Mouse (Mus musculus) forebrain, embryonic 12.5 days (tissue): ENCODE data around the gene Riox2. TPM values are rescaled to one million over a fixed set of nuclear protein-coding genes. Genes with fewer than 3 reads are reported as not detected.

Experiments
- ATAC-seq: fragments of 200-750 bp; cut with Nextera tagmentation; 2 replicates; pipeline ENCODE4 v1.8.0; 2017; ENCODE audit warnings: moderate TSS enrichment; ENCODE audit not compliant: low FRiP score
- H3K27ac ChIP-seq: fragments of 300-500 bp; sonication (generic); 2 replicates; pipeline ENCODE4 v1.5.1; 2016; ENCODE audit warnings: mild to moderate bottlenecking
- H3K27me3 ChIP-seq: fragments of 300-500 bp; sonication (generic); 2 replicates; pipeline ENCODE4 v1.6.1; 2016; ENCODE audit warnings: mild to moderate bottlenecking
- H3K36me3 ChIP-seq: fragments of 300-500 bp; sonication (generic); replicated peaks from 2 replicates; pipeline ENCODE4 v1.6.1; 2016; ENCODE audit warnings: mild to moderate bottlenecking
- H3K4me1 ChIP-seq: fragments of 300-500 bp; sonication (generic); 2 replicates; pipeline ENCODE4 v1.6.1; 2016
- H3K4me2 ChIP-seq: fragments of 300-500 bp; sonication (generic); 2 replicates; pipeline ENCODE4 v1.6.1; 2016; ENCODE audit warnings: mild to moderate bottlenecking, moderate library complexity
- H3K4me3 ChIP-seq: fragments of 300-500 bp; sonication (generic); replicated peaks from 2 replicates; pipeline ENCODE4 v1.5.1; 2016; ENCODE audit warnings: mild to moderate bottlenecking
- H3K9ac ChIP-seq: fragments of 300-500 bp; sonication (generic); 2 replicates; pipeline ENCODE4 v1.6.1; 2016; ENCODE audit warnings: mild to moderate bottlenecking
- H3K9me3 ChIP-seq: fragments of 300-500 bp; sonication (generic); 2 replicates; pipeline ENCODE4 v1.6.1; 2016
- WGBS: fragments of 180-500 bp; shearing (Covaris S2); methylation state at CpG from one replicate; pipeline ENCODE4 v1.1.7; 2016; 5-methylcytosine and 5-hydroxymethylcytosine counted together
- polyA plus RNA-seq: library from polyadenylated mRNA; unstranded; fragments of >200 nt; fragmentation: Nextera tagmentation; extraction: Ambion mirVana; gene quantifications from 2 replicates; pipeline ENCODE4 v1.2.1, GENCODE M21; 2016

Riox2 gene
- polyA plus RNA-seq, 1 experiment from 2014 or later, result 24.3 TPM

DNA sequence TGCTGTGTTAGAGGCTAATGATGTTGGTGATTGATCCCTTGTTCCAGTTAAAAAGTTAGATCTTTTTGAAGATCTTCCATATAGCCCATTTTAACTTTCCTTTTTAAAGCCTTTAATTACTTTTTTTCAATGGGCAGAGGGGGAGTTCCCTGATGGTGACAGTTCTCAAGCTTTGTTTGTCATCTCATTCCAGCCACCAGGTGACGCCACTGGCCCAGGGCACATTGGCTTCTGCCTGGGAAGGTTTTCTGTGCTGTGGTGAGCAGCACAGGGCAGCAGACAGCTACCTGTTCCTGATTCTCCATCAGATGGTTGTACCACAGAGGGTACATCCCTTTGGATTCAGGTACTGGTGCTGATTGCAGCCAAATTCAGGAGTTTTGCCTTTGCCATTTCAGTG lies 3.2 kb downstream of the Riox2 start:
- Histone ChIP-seq H3K9ac (no peak overlapping the region), H3K27me3 (no peaks in the 10 kb centered on the region), H3K27ac (no peak overlapping the region), H3K36me3 (no peaks in the 10 kb centered on the region; the same call in 1 of the 2 replicates), H3K4me1 (peaks cover 3% of the 10 kb centered on the region; the same call in 1 of the 2 replicates), H3K4me2 (no peak overlapping the region), H3K9me3 (no peaks in the 10 kb centered on the region), H3K4me3 (no peak overlapping the region)
- ATAC-seq, result no peak
- WGBS, result 22% methylated on average over 1 of the region's 1 CpGs

DNA sequence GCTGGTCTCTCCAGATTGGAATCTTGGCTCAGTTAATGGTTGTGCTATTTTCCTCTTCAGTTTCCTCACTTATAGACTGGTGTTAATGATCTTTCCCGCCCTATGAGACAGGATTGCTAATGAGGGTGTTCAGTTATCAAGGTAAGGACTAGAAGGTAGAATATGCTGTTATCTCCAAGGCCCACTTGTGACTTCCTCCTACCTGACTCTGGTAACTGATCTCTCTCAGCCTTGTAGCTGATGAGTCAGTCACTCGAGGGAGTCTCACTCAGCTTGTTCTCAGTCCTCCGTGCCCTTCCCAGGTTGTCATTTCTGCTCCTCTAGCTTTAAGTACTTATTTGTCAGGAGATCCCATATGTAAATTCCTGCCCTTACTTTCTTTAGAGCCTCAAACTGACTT lies 6.4 kb downstream of the Riox2 start:
- ATAC-seq, result no peak
- H3K27me3 ChIP-seq, result no peaks in the 10 kb centered on the region
- no peak overlapping the region for H3K4me3 ChIP-seq
- no peak overlapping the region for H3K27ac ChIP-seq
- H3K9ac ChIP-seq, result no peak overlapping the region
- H3K36me3 ChIP-seq, result peaks cover 9% of the 10 kb centered on the region
- H3K9me3 ChIP-seq, result no peaks in the 10 kb centered on the region
- no peaks in the 10 kb centered on the region for H3K4me1 ChIP-seq
- WGBS, result 92% methylated on average over 3 of the region's 3 CpGs
- no peak overlapping the region for H3K4me2 ChIP-seq

DNA sequence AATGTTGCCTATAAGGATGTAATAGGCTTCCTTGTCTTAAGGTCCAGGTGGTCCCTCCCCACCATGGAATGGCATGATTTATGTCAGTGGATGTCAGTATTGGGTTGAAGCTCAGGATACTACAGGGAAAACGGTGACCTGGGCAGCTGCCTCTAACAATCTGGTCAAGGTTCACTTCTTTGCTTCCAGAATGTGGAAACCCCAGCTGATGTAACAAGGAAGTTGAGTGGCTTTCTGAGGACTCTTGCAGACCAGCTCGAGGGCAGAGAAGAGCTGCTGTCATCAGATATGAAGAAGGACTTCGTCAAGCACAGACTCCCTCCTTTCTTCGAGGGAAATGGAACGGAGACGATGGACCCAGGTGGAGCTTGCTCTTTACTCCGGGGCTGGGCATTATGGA lies 15.7 kb downstream of the Riox2 start:
- peaks cover 44% of the 10 kb centered on the region for H3K36me3 ChIP-seq
- no peaks in the 10 kb centered on the region for H3K9me3 ChIP-seq
- no peak overlapping the region for H3K4me3 ChIP-seq
- H3K27me3 ChIP-seq, result no peaks in the 10 kb centered on the region
- no peak overlapping the region for H3K9ac ChIP-seq
- no peak for ATAC-seq
- 96% methylated on average over 7 of the region's 7 CpGs for WGBS
- no peaks in the 10 kb centered on the region for H3K4me1 ChIP-seq
- no peak overlapping the region for H3K27ac ChIP-seq
- H3K4me2 ChIP-seq, result no peak overlapping the region

DNA sequence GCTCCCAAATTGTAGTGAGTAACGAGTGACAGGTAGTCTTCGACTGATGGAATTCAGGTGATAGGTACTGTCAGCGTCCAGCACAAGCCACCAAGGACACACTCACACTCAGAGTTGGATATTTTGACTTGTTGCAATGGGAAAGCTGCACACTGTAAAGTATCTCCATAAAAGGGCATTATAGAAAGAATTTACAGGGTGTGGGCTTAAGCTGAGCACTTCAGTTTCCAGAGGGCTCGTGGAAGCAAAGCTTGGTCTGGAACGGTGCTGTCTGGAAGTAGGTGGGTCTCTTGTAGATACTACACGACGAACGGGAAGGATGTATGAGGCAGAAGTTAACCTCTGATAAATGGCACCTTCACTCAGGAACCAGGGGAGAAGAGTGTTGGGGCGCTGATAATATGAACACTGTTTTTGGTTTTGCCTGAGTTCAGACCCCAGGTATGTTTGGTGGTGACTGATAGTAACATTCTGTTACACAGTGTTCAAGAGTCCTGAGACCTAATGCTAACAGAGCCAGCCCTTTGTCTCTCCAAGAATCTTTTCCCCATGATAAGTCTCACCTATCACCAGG lies 16.5 kb downstream of the Riox2 start:
- H3K4me1 ChIP-seq, result no peaks in the 10 kb centered on the region
- no peak overlapping the region for H3K4me3 ChIP-seq
- H3K36me3 ChIP-seq, result peaks cover 41% of the 10 kb centered on the region
- H3K4me2 ChIP-seq, result no peak overlapping the region
- H3K27ac ChIP-seq, result no peak overlapping the region
- H3K9me3 ChIP-seq, result no peaks in the 10 kb centered on the region
- no peaks in the 10 kb centered on the region for H3K27me3 ChIP-seq
- H3K9ac ChIP-seq, result no peak overlapping the region
- 94% methylated on average over 9 of the region's 9 CpGs for WGBS
- ATAC-seq, result no peak

DNA sequence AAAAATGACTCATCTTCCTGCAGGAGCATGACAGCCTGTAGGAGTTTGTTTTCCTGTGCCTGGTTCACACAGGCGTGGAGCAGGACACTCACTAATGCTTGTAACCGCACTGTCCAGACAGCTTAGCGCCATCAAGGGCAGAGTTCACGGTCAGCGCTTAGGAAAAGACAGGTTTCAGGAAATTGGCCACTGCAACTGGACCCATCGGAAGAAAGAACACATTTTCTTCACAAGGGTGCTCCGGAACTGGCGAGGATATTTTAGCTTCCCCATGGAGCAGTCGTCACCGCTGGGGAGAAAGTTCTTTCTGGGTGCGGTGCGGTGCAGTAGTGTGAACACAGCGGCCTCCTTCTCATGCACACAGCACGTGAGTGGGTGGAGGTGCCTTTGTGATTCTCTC lies 21.6 kb downstream of the Riox2 start:
- WGBS, result 90% methylated on average over 14 of the region's 14 CpGs
- Histone ChIP-seq H3K9ac (no peak overlapping the region), H3K4me2 (no peak overlapping the region), H3K9me3 (no peaks in the 10 kb centered on the region), H3K27ac (no peak overlapping the region), H3K4me1 (no peaks in the 10 kb centered on the region), H3K4me3 (no peak overlapping the region), H3K36me3 (peaks cover 33% of the 10 kb centered on the region), H3K27me3 (no peaks in the 10 kb centered on the region)
- ATAC-seq, result no peak

DNA sequence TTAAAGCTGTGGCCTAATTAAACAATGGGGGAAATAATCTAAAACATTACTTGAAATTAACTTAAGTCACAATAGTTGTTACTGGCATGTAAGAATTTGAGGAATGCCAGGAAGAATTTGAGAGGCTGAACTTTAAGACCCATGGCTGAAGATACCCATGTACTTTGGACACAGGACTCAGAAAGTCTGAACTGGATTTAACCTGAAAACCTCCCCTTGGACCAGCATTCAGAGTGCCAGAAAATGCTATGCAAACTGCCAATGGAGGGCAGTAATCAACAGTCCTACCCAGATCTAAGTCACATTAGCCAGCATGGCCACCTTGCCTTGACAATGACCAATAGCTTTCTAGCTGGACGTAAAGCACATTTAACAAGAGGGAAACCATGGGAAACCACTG lies 26.4 kb downstream of the Riox2 start:
- WGBS, result 79% methylated on average over 1 of the region's 1 CpGs
- no peaks in the 10 kb centered on the region for H3K9me3 ChIP-seq
- H3K4me1 ChIP-seq, result no peaks in the 10 kb centered on the region
- no peak for ATAC-seq
- peaks cover 11% of the 10 kb centered on the region for H3K36me3 ChIP-seq
- H3K4me3 ChIP-seq, result no peak overlapping the region
- no peaks in the 10 kb centered on the region for H3K27me3 ChIP-seq
- no peak overlapping the region for H3K9ac ChIP-seq
- no peak overlapping the region for H3K27ac ChIP-seq
- H3K4me2 ChIP-seq, result no peak overlapping the region

DNA sequence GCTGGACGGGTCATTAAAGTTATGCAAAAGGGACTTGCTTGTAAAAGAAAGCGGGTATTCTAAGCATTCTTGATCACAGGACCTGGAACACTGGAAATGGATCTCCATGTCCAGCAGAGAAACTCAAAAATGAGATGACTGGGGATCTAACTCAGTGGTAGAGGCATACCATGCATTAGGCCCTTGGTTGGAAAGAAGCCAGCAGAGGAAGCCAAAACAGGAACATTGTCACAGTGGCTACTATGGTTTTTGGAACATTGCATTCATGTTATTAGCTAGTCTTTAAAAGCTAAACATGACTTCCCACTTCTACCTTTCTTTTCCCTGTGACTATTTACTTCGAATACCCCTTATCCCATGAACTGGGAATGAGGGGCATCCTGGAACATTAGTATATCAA lies 27.6 kb downstream of the Riox2 start:
- H3K27ac ChIP-seq, result no peak overlapping the region
- no peak for ATAC-seq
- no peak overlapping the region for H3K4me2 ChIP-seq
- no peaks in the 10 kb centered on the region for H3K27me3 ChIP-seq
- no peak overlapping the region for H3K9ac ChIP-seq
- no peaks in the 10 kb centered on the region for H3K9me3 ChIP-seq
- H3K4me1 ChIP-seq, result no peaks in the 10 kb centered on the region
- no peak overlapping the region for H3K4me3 ChIP-seq
- peaks cover under 1% of the 10 kb centered on the region; the same call in 1 of the 2 replicates for H3K36me3 ChIP-seq
- WGBS, result 91% methylated on average over 3 of the region's 3 CpGs

DNA sequence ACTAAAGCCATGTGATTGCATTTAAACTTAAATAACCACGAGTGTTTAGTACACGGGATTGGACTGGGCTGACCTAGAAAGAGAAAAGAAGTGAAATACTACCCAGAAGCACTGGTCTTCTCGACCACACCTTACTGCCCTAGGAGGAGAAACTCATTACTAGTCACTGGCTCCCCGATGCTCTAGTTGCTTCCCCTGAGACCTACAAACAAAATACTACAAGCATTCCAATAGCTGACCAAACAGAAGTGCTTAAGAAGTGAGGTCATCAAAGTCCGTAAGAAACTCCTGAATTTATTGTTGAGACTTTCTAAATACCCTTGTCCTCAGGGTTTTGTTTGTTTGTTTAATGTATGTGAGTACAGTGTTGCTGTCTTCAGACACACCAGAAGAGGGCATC lies 38.3 kb downstream of the Riox2 start:
- Histone ChIP-seq H3K9me3 (no peaks in the 10 kb centered on the region), H3K4me2 (no peak overlapping the region), H3K4me1 (no peaks in the 10 kb centered on the region), H3K9ac (no peak overlapping the region), H3K27me3 (no peaks in the 10 kb centered on the region), H3K4me3 (no peak overlapping the region), H3K36me3 (no peaks in the 10 kb centered on the region), H3K27ac (no peak overlapping the region)
- 88% methylated on average over 5 of the region's 5 CpGs for WGBS
- ATAC-seq, result no peak

DNA sequence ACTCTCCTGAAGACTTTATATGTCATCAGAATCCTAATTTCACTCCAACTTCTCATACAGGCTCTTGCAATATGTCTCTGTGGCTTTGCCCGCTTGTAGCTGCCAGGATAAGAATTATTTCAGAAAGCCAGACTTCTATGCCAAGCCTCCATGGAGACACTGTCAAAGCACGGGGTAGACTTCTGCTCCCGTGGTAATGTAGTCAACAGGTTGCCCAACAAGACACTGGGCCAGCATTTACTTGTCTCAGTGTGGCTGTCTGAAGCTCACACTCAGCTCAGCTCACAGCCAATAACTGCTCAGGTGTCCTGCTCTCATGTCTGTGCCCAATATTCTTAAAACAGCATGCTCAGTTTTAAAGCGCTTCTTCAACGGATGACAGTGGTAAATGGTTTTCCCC lies 43.6 kb downstream of the Riox2 start:
- H3K36me3 ChIP-seq, result no peaks in the 10 kb centered on the region
- no peak overlapping the region for H3K4me3 ChIP-seq
- no peaks in the 10 kb centered on the region for H3K4me1 ChIP-seq
- no peak for ATAC-seq
- H3K27ac ChIP-seq, result no peak overlapping the region
- 95% methylated on average over 5 of the region's 5 CpGs for WGBS
- H3K4me2 ChIP-seq, result no peak overlapping the region
- no peak overlapping the region for H3K9ac ChIP-seq
- no peaks in the 10 kb centered on the region for H3K9me3 ChIP-seq
- no peaks in the 10 kb centered on the region for H3K27me3 ChIP-seq

DNA sequence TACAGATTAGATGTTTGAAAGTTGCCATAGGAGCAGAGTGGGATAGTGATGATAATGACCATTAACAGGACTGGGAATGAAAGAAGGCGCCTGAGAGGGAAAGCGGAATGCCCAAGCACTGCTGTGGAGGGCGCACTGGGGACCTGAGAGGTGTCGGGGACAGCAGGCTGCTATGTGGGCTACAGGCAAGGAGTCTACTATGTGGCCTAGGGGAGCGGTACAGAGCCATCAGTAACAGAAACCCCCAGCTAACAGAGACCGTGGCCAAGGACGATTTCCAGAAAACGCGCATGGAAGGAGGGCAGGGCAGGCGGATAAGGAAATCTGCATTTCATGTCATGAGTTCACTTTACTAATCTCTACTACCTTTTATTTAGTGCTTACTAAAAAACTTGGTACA lies 45.4 kb downstream of the Riox2 start:
- H3K9ac ChIP-seq, result no peak overlapping the region
- no peak overlapping the region for H3K4me2 ChIP-seq
- H3K4me1 ChIP-seq, result no peaks in the 10 kb centered on the region
- no peak overlapping the region for H3K27ac ChIP-seq
- ATAC-seq, result no peak
- no peaks in the 10 kb centered on the region for H3K9me3 ChIP-seq
- WGBS, result 92% methylated on average over 10 of the region's 10 CpGs
- no peak overlapping the region for H3K4me3 ChIP-seq
- no peaks in the 10 kb centered on the region for H3K27me3 ChIP-seq
- no peaks in the 10 kb centered on the region for H3K36me3 ChIP-seq

DNA sequence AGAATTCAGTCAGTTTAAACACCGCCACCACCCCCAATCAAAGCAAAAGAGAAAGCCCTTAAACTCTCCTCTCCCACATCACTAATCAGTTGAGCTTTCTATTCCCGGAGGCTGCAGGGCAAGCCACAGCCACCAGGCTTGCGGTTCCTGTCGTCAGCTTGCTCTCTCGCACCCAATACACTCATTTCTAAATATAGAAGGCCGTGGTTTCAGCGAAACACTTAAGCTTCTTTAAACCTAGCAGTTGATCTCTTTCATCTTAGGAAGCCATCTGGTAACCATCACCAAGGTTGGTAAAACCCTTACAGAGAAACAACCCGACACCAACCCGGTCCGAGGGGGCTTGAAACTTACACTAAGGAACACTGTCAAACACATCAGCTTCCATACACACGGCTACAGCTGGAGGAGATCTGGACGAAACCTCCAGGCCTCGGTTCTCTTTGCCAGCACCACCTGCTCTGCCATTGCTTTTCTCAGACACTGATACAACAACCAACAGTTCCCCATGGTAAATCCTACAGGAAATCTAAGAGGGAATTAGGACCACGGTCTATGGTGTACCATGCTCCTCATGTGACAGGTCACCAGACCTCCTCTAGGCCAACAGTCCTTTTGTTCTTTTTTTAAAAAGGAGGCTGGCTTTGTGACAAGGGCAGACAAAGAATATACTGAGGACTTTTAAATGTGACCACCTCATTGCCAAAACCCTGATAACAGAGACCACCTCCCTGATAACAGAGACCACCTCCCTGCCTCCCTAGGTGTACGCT lies 46.1 kb downstream of the Riox2 start:
- Histone ChIP-seq H3K27ac (no peak overlapping the region), H3K9me3 (no peaks in the 10 kb centered on the region), H3K9ac (no peak overlapping the region), H3K27me3 (no peaks in the 10 kb centered on the region), H3K4me1 (no peaks in the 10 kb centered on the region), H3K36me3 (no peaks in the 10 kb centered on the region), H3K4me2 (no peak overlapping the region), H3K4me3 (no peak overlapping the region)
- WGBS, result 76% methylated on average over 15 of the region's 15 CpGs
- no peak for ATAC-seq

DNA sequence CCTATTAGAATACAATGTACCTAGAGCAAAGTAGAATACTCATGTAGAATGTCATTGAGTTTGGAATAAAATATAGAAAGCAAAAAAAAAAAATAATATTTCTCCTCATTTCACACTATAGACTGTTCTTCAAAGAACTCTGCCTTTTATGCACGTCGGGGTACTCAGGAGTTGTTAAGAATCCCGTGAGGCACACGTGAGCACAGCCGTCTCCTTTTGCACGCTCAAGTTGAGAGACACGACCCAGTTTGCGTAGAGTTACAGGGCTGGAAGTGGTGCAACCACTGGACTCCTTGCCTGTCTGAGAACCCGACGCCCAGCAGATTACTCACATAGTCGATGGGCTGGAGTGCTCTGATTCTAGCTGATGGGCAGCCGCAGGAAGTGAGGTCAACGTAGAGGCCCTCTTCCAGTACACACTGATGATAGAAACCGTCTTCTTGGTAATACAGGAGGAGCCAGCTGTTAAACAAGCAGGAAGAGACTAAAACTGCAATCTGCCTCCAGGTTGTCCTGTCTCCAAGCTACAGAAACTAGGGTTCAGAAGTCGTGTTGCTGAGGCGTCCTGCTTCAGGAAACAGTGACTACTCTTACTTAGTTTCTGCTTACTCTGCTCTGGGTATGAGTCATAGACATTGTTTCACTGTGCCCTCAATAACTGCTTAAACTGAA lies 50.3 kb downstream of the Riox2 start:
- H3K27me3 ChIP-seq, result no peaks in the 10 kb centered on the region
- WGBS, result 93% methylated on average over 16 of the region's 16 CpGs
- no peak overlapping the region for H3K27ac ChIP-seq
- no peaks in the 10 kb centered on the region for H3K36me3 ChIP-seq
- no peak for ATAC-seq
- no peak overlapping the region for H3K9ac ChIP-seq
- H3K4me2 ChIP-seq, result no peak overlapping the region
- no peaks in the 10 kb centered on the region for H3K4me1 ChIP-seq
- H3K9me3 ChIP-seq, result no peaks in the 10 kb centered on the region
- H3K4me3 ChIP-seq, result no peak overlapping the region

DNA sequence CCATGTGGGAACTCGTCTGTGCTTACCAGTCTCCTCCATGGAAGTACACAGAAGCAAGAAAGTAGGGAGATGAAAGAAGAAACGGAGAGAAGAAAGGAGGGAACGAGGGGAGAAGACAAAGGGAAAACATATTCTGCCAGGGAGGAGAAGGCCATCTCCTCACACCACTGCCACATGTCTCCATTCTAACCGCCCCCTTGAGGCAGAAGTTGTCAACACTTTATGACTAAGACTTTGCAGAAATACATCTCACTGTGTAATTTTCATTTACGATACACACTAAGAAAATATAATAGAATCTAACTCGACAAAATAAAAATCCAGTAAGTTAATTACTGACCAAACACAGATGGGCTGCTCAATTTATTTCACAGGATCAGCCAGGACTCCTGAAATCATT lies 55.4 kb downstream of the Riox2 start:
- H3K27me3 ChIP-seq, result no peaks in the 10 kb centered on the region
- H3K4me3 ChIP-seq, result no peak overlapping the region
- WGBS, result 81% methylated on average over 6 of the region's 6 CpGs
- no peak overlapping the region for H3K4me2 ChIP-seq
- H3K36me3 ChIP-seq, result peaks cover 4% of the 10 kb centered on the region; the same call in 1 of the 2 replicates
- H3K27ac ChIP-seq, result no peak overlapping the region
- no peak for ATAC-seq
- no peaks in the 10 kb centered on the region for H3K4me1 ChIP-seq
- no peaks in the 10 kb centered on the region for H3K9me3 ChIP-seq
- H3K9ac ChIP-seq, result no peak overlapping the region
